Mouse (Mus musculus) MN1 (cell line): ENCODE measurements around the gene Tmem108.

Experiments used
- DNase-seq: peaks from one replicate; pipeline ENCODE4 v3.0.0-alpha.2; 2016; ENCODE audit warnings: low spot score

Tmem108 gene

DNA sequence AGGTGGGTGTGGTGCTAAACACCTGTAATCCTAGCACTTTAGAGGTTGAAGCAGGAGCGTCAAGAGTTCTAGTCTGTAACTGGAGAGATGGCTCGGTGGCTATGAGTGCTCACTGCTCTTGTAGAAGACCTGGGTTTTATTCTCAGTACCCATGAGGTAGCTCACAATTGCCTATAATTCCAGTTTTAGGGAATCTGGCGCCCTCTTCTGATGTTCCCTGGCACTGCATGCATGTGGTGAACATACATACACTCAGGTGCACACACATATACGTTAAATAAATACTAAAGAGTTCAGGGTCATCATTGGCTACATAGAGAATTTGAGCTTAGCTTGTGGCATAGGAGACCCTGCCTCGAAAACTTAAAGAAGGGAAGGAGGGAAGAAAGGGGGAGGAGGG is 317.0 kb downstream of the Tmem108 start:
- no peak for DNase-seq

DNA sequence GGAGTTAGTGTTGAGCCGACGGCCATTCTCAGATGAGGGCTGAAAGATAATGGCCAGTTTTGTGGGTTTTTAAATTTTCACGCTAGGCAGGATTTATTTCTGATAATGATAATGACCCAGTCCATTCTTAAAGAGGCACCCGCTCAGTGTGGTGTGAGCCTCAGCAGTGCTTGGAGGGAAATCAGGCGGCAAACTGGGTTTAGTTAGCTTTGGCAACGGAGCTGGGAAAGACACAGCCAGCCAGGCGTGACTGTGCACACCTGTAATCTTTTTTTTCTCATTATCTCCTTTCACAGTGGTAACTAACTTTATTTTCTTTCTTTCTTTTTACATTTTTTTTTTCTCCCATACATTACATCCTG is 317.8 kb downstream of the Tmem108 start:
- DNase-seq: no peak

DNA sequence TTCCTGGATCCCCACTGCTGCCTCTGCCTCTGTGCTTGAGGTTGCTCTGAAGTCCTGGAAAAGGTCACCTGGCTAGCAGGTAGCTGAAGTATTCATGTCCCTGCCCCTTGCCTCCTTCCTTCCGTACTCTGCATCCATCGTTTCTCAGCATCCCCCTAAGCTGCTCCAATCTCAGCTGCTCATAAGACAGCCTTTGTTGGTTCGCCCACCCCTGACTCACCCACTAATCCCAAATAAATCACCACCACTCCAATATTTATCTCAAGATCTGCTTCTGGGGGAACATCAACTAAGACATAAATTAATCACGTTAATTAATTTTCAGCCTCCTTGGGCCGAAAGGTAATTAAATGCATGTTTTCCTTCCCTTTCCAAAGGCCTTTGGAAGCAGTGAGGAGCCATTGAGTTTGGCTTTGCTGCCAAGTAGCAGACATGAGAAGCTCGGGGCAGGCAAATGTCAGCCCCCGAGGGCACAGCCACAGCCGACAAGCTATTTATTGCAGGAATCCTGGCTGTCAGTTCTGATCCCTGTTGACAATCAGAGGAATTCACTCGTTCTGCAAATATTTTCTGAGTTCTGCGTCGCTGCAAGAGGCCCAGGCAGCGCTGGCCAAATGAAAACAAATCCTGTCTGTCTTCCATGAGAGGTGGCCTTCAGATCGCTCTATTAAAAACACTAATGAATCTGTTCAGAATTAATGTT is 318.4 kb downstream of the Tmem108 start:
- peak; percentile 29 for DNase-seq

DNA sequence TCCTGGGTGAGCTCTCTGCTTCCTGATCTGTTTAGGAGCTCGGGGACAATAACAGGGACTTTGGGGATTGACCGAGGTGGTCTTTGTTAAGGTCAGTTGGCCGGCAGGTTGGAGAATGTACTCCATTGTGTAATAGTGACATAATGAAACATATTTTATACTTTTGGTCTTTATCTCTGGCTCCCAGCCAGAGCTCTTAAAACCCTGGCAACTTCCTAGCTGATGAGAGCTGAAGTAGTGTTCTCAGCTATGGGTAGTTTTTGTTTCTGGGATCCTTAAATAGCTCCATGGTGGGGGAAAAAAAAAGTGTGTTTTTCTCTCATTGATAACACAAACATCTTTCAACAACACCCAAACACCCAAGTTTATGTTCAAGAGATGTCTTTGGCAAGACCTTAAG is 321.0 kb downstream of the Tmem108 start:
- no peak for DNase-seq

DNA sequence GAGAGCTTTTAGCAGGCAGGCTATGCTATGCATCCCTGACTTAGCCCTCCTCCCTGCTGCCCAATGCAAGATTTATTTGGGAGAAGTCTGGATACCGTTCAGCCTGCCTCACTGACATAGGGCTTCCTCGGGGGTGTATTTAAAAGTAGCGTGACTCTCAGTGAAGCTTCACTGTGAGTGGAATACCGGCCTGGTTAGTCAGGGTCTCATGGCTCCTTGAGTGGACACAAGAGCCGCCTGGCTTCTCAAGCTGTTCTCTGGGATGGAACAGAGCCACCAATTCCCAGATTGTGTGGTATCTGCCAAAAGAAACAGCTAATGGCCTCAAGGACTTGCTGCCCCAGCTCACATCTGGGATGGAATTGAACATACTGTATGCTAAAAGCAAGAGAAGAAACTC is 324.5 kb downstream of the Tmem108 start:
- no peak for DNase-seq

DNA sequence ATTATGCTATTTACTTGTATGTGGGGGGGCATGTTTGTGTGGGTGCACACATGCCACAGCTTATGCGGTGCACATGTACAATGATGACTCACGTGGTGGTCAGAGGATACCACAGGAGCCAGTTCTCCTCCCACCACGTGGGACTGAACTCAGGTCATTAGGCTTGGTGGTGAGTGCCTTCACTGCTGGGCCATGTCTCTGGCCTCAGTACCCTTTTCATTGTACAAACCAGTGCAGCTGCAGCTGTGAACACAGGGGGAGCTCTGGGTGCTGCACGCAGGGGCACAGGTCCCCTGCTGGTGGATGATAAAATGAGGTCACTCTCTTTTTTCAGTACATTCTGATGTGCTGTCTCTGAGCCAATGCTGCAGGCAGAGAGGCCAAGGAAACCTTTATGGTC is 327.5 kb downstream of the Tmem108 start:
- peak; percentile 47 for DNase-seq
